Mouse (Mus musculus) kidney, adult 2 months (tissue): ENCODE data around the gene Rras. TPM values are rescaled to one million over a fixed set of nuclear protein-coding genes. Genes with fewer than 3 reads are reported as not detected.

ENCODE experiments used
- DNase-seq: peaks from one replicate; pipeline ENCODE4 v3.0.0; 2021
- H3K27ac ChIP-seq: fragments of 200-500 bp; 2 replicates; pipeline ENCODE4 v1.5.1; 2012; ENCODE audit warnings: low read depth, low read length, control low read depth, inconsistent platforms; ENCODE audit not compliant: insufficient read depth
- H3K27me3 ChIP-seq: fragments of 200-500 bp; replicated peaks from 2 replicates; pipeline ENCODE4 v1.6.1; 2012; ENCODE audit warnings: mild to moderate bottlenecking, moderate library complexity, low read length, inconsistent platforms; ENCODE audit not compliant: control insufficient read depth, insufficient read depth
- H3K36me3 ChIP-seq: fragments of 200-500 bp; 2 replicates; pipeline ENCODE4 v1.6.1; 2012; ENCODE audit warnings: mild to moderate bottlenecking, moderate library complexity, low read length, inconsistent platforms; ENCODE audit not compliant: control insufficient read depth, insufficient read depth
- H3K4me1 ChIP-seq: fragments of 200-500 bp; 2 replicates; pipeline ENCODE4 v1.6.1; 2011; ENCODE audit warnings: low read length; ENCODE audit not compliant: control insufficient read depth, insufficient read depth
- H3K4me3 ChIP-seq: fragments of 200-500 bp; 2 replicates; pipeline ENCODE4 v1.5.1; 2011; ENCODE audit warnings: mild to moderate bottlenecking, low read depth, low read length, control low read depth; ENCODE audit not compliant: insufficient read depth
- CTCF ChIP-seq: fragments of 200-500 bp; conservative IDR thresholded peaks from 2 replicates; pipeline ENCODE4 v1.5.1; 2011; ENCODE audit warnings: low read depth, mild to moderate bottlenecking, control low read depth, low read length, moderate library complexity, mixed read lengths; ENCODE audit not compliant: insufficient read depth, insufficient read length
- POLR2A ChIP-seq: fragments of 200-500 bp; IDR thresholded peaks from one replicate; pipeline ENCODE4 v1.6.1; 2011; ENCODE audit warnings: low read depth, low read length, control low read depth
- WGBS: fragments of 180-500 bp; shearing (Covaris S2); methylation state at CpG from one replicate; pipeline ENCODE4 v1.1.7; 2018; 5-methylcytosine and 5-hydroxymethylcytosine counted together
- polyA plus RNA-seq: library from polyadenylated mRNA; depleted of rRNA; stranded (reverse); fragments of >200 nt; gene quantifications from 2 replicates; pipeline ENCODE4 v1.2.3, GENCODE M21; 2012

Rras gene
- polyA plus RNA-seq, 1 experiment = 82.3 TPM

DNA sequence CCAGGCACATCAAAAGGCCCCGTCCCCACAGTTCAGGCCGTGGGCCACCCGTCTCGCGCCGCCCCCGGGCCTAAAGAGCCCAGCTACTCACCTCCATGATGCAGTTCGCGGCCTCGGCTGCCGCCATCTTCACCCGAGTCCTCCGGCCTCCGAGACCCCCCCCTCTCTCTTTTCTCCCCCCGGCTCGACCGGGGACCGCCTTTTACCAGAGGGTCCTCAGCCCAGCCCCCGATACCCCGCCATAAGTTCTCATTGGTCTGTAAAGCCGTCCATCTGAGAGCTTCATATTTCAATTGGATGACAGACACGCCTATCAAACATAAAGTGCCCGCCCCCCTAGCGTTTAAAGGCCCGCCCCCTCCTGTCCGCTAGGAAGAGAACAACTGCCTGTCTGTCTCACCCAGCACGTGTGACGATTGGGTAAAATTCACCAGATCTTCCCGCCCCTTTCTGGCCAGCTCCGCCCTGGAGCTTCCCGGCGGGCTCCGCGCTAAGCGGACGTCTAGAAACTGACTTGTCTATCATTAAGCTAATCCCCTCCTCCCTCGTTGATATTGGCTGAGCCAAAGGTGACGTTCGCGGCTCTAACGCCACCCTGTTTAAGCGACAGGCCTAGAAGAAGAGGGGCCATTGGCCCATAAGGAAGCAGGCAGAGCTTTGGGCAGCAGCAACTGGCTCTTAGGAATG lies 31.4 kb upstream of the Rras start, which contains the start of gene Prmt1:
TSS of gene Prmt1 (minus strand) at position 377 of the 687 bp plus-strand sequence.
- peaks cover 8% of the 10 kb centered on the region; the same call in 1 of the 2 replicates for H3K4me1 ChIP-seq
- peak within 1 kb of the TSS; percentile 93 for H3K4me3 ChIP-seq
- peak within 1 kb of the TSS; percentile 65 for H3K27ac ChIP-seq
- under 1% methylated on average over 42 of the region's 42 CpGs for whole genome bisulfite sequencing
- no peaks in the 10 kb centered on the region for H3K27me3 ChIP-seq
- DNase-seq = peak; percentile 100
- TF ChIP-seq POLR2A = no peak
- TF ChIP-seq CTCF = no peak
- H3K36me3 ChIP-seq = peaks cover 2% of the 10 kb centered on the region; the same call in 1 of the 2 replicates

GRCm38 (mm10) chr7:44986879-44987718 lies 30.7 kb upstream of the Rras start:
- TF ChIP-seq CTCF (no peak), POLR2A (no peak)
- Histone ChIP-seq H3K27ac (peak overlapping the region; percentile 65), H3K27me3 (no peaks in the 10 kb centered on the region), H3K4me3 (peak overlapping the region; percentile 63), H3K36me3 (no peaks in the 10 kb centered on the region), H3K4me1 (peaks cover 8% of the 10 kb centered on the region; the same call in 1 of the 2 replicates)
- no peak for DNase-seq
- under 1% methylated on average over 29 of the region's 29 CpGs for WGBS

- peak overlapping the region; percentile 93 for H3K4me3 ChIP-seq
- H3K36me3 ChIP-seq = peaks cover 2% of the 10 kb centered on the region; the same call in 1 of the 2 replicates
- H3K4me1 ChIP-seq = peaks cover 11% of the 10 kb centered on the region; the same call in 1 of the 2 replicates
- TF ChIP-seq POLR2A = no peak
- TF ChIP-seq CTCF = no peak
- 8% methylated on average over 10 of the region's 10 CpGs for WGBS
- peak overlapping the region; percentile 26; the same call in 1 of the 2 replicates for H3K27ac ChIP-seq
- H3K27me3 ChIP-seq = no peaks in the 10 kb centered on the region
- DNase-seq = no peak
Observed at GRCm38 (mm10) chr7:44996672-44997071, 21.1 kb upstream of the Rras start.

DNA sequence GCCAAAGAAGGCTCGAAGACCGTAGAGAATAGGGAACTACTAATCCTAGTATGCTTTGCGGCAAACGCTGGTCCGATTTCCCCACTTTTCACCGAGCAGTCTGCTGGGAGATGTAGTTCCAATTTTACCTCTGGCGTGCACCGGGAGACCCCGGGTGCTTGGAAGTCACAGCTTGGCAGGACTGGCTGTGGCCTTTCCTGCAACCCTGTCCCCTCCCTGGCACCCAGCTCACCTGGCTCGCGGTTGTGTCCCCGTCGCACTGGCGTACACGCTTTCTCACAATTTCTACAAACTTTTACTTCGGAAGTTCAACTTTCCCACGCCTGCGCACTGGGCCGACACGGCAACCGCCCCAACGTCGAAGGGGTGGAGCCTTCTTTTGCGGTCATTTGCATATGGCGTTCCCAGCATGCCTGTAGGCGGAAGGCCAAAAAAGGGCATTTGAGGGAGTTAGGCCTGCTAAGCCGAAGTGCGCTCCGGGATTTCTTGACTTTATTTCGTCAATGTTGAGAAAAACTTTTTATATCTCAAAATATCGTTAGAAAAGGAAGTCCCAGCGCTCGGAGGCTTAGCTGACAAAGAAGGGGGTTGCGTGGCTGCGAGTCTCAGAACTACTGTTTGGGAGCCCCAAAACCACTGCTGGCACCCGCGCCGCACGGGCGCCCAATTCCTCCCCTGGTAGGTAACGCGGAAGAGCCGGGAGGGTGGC lies 20.4 kb upstream of the Rras start, which contains the start of gene Irf3:
TSS of gene Irf3 (plus strand) at position 418 of the 709 bp plus-strand sequence.
- H3K27ac ChIP-seq = peak within 1 kb of the TSS; percentile 95
- peaks cover 11% of the 10 kb centered on the region; the same call in 1 of the 2 replicates for H3K4me1 ChIP-seq
- DNase-seq = peak; percentile 99
- no peaks in the 10 kb centered on the region for H3K27me3 ChIP-seq
- TF ChIP-seq CTCF = no peak
- no peak for TF ChIP-seq POLR2A
- H3K36me3 ChIP-seq = peaks cover 2% of the 10 kb centered on the region; the same call in 1 of the 2 replicates
- H3K4me3 ChIP-seq = peak within 1 kb of the TSS; percentile 93
- under 1% methylated on average over 43 of the region's 43 CpGs for WGBS

DNA sequence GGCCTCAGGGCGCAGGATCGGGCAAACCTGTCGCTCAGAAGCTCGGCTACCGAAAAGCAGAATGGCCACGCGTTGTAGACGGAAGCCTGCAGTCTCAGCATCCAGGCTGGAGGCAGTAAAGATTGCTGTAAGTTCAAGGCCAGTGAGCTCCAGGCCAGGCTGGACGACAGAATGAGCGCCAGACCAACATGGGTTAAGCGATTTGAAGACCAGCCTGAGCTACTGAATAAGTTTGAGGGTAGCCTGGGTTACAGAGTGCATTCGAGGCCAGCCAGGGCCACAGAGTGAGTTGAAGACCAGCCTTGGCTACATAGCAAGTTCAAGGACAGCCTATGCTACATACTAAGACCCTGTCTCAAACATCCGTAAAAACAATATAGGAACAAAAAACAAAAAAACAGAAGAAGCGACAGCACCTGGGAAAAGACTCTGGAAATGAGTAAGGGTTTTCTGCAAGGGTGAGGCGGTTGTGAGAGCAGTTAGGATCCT lies 19.8 kb upstream of the Rras start:
- WGBS = 1% methylated on average over 15 of the region's 15 CpGs

GRCm38 (mm10) chr7:44998501-44998955 lies 19.2 kb upstream of the Rras start, which contains the start of gene Bcl2l12:
Gene Bcl2l12, minus strand, starts transcription at chr7:44998712.
- peak within 1 kb of the TSS; percentile 93 for H3K4me3 ChIP-seq
- peaks cover 11% of the 10 kb centered on the region; the same call in 1 of the 2 replicates for H3K4me1 ChIP-seq
- no peaks in the 10 kb centered on the region for H3K27me3 ChIP-seq
- peak within 1 kb of the TSS; percentile 85 for H3K27ac ChIP-seq
- WGBS = under 1% methylated on average over 18 of the region's 18 CpGs
- TF ChIP-seq POLR2A = no peak
- peaks cover 2% of the 10 kb centered on the region; the same call in 1 of the 2 replicates for H3K36me3 ChIP-seq
- peak; percentile 90 for DNase-seq

More for the DNA sequence above, 19.8 kb upstream of the Rras start:
- TF ChIP-seq CTCF (no peak), POLR2A (no peak)
- H3K27me3 ChIP-seq = no peaks in the 10 kb centered on the region
- peaks cover 2% of the 10 kb centered on the region; the same call in 1 of the 2 replicates for H3K36me3 ChIP-seq
- no peak for DNase-seq
- peak overlapping the region; percentile 85 for H3K27ac ChIP-seq
- H3K4me3 ChIP-seq = peak overlapping the region; percentile 93
- H3K4me1 ChIP-seq = peaks cover 11% of the 10 kb centered on the region; the same call in 1 of the 2 replicates
